Mouse (Mus musculus) bone marrow, adult 2 months (tissue): ENCODE results near the gene Agpat4.

Source experiments
- CTCF ChIP-seq: fragments of 200-500 bp; IDR thresholded peaks from 2 replicates; pipeline ENCODE4 v1.5.1; 2011; ENCODE audit warnings: low read length, control low read depth; ENCODE audit not compliant: control insufficient read depth, insufficient read depth
- POLR2A ChIP-seq: fragments of 200-500 bp; IDR thresholded peaks from 2 replicates; pipeline ENCODE4 v1.6.1; 2011; ENCODE audit warnings: low read depth, mild to moderate bottlenecking, control low read depth, low read length, borderline replicate concordance; ENCODE audit not compliant: control insufficient read depth

DNA sequence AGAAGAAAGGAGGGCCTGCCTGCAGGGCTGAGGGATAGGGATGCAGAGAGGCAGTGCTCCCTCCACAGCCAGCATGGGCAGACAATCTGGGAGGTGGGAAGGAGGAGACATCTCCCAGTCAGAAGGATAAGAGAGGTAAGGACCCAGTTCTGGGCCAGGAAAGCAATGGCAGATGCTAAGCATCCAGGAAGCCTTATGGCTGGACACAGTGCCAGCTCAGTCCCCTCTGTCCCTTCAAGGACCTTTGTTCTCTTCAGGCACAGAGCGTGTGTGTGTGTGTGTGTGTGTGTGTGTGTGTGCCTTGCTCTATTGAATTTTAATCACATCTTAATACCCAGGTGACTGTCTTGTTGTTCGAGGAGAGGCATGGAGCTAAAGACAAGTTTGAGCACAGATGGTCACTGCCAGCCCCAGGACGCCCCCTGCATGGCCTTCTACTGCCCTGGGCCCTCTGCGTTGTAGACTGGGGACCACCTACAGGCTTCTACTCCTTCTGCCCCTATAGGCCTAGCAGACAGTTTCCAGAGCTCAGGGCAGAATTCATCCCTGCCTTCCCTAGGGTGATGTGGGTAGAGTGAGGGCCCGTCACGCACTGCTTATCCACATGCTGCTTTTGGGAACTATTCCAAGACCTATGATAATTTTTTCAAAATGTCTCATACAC lies 25.5 kb upstream of the Agpat4 start:
- TF ChIP-seq CTCF = no peak
- no peak for TF ChIP-seq POLR2A
